Mouse (Mus musculus) adrenal gland, postnatal 10 days (tissue): ENCODE results near the gene Gm49396. TPM values are rescaled to one million over a fixed set of nuclear protein-coding genes. Genes with fewer than 3 reads are reported as not detected.

Experiments
- DNase-seq: peaks from one replicate; pipeline ENCODE4 v3.0.0; 2021; ENCODE audit warnings: mixed read lengths
- total RNA-seq, 2 experiments: library from RNA; stranded (reverse); gene quantifications; 2 replicates each; pipeline ENCODE4 v1.2.3; 2021

Gene Gm49396
- total RNA-seq, 2 experiments from 2014 or later, result 2.4 to 7.1 TPM

- DNase-seq, result no peak
Measured at GRCm38 (mm10) chr7:30586455-30587020, 23.4 kb downstream of the Gm49396 start.

GRCm38 (mm10) chr7:30587842-30588667, 24.9 kb downstream of the Gm49396 start:
- DNase-seq, result peak; percentile 64

GRCm38 (mm10) chr7:30588676-30589434, 25.7 kb downstream of the Gm49396 start, which contains the start of gene Kmt2b:
Gene Kmt2b (minus strand): TSS chr7:30588726.
- peak; percentile 97 for DNase-seq

GRCm38 (mm10) chr7:30589435-30590301, 26.5 kb downstream of the Gm49396 start:
- DNase-seq, result peak; percentile 91

DNA sequence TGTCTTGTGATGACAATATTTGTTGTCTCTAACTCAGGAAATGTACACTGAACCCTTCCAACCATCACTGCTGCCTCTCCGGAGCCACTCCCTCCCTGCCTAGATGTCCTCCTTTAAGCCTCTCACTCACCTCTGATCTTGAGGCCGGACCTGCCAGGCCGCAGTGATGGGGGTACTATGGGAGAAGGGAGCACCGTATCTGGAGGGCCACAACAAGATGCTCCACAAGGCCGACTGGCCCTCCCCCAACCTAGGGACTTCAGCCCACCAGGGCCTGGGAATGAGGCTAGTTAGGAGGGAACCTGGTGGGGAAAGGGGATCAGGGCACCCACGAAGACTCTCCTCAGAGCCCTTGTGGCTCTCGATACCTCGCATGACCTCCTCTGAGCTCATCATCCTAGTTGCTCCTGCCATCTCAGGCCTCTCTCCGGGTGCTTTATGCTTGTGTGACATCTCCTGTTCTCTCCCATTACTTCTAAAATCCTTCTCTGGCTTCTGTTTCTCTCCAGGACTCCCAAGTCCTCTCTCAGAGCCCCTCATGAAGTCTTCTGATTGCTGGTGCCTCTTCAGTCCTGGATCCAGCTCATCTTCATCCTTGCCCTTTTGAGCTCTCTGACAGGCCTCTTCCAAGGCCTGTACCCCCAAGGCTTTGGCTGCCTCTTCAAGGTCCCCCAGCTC, 27.9 kb downstream of the Gm49396 start:
- DNase-seq, result no peak

DNA sequence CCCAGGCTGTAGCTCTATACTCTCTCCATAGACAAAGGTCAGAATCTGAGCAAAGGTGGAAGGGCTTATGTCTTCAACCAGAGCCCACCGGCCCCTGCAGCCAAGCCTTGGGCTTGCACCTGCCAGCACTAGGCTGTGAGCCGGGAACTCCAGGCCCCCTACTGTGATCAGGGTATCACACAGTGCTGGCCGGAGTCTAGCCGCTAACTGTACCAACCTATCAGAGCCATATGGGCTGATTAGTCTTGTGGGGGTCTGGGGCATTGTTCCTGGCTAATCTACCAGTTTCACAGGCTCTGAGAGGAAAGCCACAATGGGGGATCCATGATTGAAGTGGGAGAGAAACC, 28.4 kb downstream of the Gm49396 start:
- DNase-seq, result no peak

- DNase-seq, result no peak
Measured at GRCm38 (mm10) chr7:30592772-30593423, 29.8 kb downstream of the Gm49396 start.

DNA sequence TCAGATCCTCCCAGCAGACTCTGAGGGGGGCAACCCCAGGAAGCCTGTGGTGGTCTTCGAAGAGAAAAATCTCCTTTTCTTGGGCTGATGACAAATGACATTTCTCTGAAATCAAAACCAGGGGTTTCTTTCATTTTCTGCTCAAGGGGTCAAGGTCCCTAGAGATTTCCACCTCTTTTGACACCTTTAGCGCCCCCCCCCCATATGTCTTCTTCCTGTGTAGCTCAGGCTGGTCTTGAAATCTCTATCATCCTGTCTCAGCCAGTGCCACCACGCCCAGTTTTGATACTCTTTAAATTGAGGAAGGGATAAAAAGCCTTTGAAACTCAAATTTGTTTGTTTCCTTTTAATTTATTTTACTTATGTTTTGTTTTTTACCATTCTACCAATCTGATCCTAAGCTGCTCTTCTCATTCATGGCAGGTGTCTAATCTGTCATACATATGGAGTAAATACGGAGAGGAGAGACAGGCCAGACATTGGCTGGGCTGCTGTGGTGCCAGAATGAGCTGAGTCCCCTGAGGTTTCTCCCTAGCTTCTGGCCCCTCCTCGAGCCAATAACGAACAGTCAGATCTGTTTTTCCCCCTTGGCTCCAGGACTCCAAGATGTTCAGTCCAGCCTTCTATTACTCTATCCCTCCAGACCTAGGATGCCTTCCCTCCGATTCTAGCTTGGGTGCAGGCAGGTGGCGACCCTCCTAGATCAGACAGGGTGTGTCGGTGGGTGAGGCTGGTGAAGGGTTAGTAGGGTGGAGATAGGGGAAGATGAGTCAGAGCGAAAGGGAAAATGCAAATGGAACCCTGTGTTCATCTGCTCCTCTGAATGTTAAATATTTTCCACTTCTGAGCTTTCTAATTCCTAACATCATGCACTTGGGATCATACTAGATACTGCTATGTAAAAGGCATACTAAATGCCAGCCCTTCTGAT, 30.7 kb downstream of the Gm49396 start:
- no peak for DNase-seq

DNA sequence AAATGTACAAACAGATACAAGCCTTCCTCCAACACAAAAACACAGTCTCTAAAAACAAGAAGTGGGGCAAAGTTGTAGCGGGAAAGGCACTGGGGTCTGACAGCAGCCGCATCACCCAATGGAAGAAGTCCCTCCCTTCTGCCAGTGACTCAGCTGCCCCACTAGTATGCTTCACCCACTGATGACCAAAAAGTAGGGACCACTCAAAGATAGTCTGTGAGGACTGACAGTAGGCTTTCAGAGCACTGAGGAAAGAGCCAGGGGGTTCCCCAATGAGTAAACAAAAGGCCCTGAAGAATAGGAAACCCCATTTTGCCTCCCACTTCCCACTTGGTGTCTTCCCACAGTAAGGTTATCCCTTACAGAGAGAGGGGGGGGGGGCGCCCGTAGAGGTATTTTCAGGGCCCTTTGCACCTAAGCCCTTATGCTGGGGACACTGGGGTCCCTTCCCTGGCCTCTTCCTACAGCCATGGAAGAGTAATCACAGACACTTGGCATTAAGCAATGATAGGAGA, 31.4 kb downstream of the Gm49396 start:
- DNase-seq, result no peak

DNA sequence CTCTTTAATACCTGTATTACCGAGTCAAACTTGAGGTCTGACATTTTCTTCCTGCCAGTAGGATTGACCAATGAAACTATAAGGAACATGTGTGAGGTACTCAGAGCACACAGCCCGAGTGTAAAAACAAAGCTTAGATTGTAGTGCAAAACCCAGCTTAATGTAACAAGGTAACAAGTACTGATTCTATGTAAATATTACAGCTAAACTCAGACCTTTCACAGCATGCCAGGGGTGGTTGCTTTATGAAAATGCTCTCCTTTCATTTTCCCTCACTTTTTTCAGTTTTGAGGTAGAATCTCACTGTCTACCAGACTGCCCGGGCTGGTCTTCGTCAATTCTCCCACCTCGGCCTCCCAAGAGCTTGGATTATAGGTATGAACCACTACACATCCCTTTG, 32.9 kb downstream of the Gm49396 start:
- no peak for DNase-seq

DNA sequence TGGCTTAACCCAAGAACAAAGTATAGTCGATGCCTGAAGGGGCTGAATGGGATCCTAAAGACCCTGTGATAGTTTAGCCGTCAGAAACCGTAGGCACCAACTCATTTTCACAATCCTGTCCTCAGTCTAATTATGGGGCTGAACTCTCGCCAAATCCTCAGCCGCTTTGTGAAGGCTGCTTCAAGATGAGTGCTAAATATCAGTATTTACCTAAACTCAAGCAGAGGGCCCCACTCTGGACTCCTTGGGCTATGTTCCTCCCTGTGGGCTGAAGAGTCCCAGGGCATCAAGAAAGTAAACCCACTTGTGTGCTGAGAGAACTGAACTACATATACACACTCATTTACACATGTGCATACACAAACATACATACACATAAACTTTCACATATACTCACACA, 33.7 kb downstream of the Gm49396 start:
- no peak for DNase-seq

DNA sequence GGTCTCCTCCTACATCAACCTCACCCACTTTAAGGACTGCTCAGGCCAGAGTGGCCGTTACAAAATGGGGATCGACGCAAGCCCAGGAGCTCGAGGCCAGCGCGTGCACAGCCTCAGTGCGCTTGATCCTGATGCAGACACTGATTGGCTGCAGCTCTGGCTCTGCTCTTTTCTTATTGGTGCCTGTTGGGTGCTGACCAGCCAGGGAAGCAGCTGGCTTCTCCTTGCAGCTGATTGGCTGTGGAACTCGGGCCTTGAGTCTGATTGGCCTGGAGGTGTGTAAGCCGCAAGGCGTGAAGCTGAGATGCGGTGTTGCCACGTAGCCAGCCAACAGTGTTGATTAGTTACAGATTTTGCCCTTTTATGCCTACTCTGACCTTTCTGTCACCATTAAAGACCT, 35.6 kb downstream of the Gm49396 start, which contains the start of gene Zbtb32:
TSS of gene Zbtb32 (minus strand) at position 124 of the 400 bp plus-strand sequence.
- no peak for DNase-seq

DNA sequence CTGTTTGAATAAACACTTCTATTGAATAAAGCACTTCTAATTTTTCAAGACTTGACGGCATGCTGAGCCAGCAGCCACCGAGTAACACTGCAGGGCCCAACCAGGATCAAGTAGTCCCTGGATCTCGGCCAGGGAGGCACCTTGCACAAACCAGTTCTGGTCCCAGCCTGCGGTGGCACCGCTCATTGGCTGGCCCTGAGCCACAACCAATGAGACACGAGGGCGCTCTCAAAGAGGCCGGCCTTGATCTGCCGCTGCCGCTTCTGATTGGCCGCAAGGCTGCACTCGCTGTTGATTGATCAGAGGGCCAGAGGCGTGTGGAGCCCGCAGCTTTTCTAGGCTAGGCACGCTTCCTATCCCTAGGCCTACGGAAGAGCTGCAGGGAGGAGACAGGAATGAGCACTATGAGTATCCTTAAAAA, 36.8 kb downstream of the Gm49396 start:
- peak; percentile 96 for DNase-seq

DNA sequence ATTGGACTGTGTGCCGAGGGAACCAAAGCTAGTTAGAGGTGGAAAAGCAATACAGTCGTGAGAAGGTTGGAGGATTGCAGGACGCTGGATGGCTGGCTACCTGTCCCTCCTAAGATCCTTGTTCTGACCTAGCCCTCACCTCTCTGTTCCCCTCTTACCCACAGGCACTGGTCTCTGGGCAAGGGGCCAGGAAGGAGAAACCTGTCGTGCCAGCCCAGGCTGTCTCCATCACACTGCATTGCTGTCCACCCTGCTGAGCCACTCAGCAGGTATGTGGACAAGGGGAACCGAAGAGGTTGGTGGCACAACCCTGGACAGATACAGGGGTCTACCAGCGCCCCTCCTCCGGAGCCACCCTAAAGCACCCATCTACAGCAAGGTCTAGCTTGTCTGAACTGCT, 37.5 kb downstream of the Gm49396 start:
- no peak for DNase-seq

DNA sequence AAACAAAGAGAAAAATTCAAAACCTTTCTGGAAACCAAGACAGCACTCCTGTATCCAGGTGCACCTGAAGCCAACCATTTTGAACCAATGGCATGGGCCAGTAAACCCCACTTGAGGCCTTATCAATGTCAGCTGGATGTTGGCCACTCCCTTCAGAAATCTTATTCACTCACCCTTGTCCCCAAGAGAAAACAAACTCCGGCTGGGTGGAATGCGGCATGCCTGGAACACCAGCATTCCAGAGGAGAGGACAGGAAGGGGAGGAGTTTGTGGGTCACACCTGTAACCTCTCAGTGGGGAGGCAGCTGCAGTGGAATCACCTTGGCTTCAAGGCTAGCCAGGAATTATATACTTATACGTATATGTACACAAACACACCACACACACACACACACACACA, 39.4 kb downstream of the Gm49396 start:
- no peak for DNase-seq

DNA sequence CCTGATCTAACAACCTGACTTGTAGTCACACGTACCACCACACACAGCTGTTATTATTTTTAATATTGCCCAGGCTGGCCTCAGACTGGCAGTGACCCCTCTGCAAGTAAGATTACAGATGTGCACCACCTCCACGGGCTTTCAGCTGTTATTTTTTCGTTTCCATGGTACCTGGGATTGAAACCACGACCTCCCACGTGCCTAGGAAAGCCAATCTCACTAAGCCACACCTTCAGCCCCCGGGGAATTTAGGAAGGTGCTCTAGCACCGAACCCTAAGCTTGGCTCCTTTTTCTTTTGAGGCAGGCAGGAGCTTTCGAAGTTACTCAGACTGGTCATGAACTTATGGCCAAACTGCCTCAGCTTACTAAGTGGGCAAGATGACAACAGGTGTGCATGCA, 41.3 kb downstream of the Gm49396 start:
- DNase-seq, result no peak

- no peak for DNase-seq
Measured at GRCm38 (mm10) chr7:30604944-30605343, 41.8 kb downstream of the Gm49396 start.

- peak; percentile 76 for DNase-seq
Measured at GRCm38 (mm10) chr7:30607706-30608309, 44.7 kb downstream of the Gm49396 start.

GRCm38 (mm10) chr7:30608476-30608875, 45.3 kb downstream of the Gm49396 start:
- DNase-seq, result no peak
